Mouse (Mus musculus): ENCODE data around the gene Ppard. TPM values are rescaled to one million over a fixed set of nuclear protein-coding genes. Genes with fewer than 3 reads are reported as not detected.
A peak's percentile ranks its signal among the peaks of the same experiment; 100 is the strongest.

The Ppard gene
- polyA plus RNA-seq, 1 experiment from 2014 or later: 1.1 TPM

GRCm38 (mm10) chr17:28272837-28273236, 40.3 kb downstream of the Ppard start:
- Histone ChIP-seq H3K36me3 (ENCODE audit: control insufficient read depth, insufficient read depth, low read length) (no peaks in the 10 kb centered on the region), H3K27me3 (replicated peaks; ENCODE audit: control insufficient read depth, insufficient read depth, low read length) (no peaks in the 10 kb centered on the region), H3K27ac (ENCODE audit: low read depth, low read length) (no peak overlapping the region), H3K9ac (ENCODE audit: low read depth, low read length) (no peak overlapping the region; the same call in 1 of the 2 replicates), H3K9me3 (ENCODE audit: control insufficient read depth, low read length) (no peaks in the 10 kb centered on the region), H3K4me1 (ENCODE audit: control insufficient read depth, insufficient read depth, low read depth, low read length) (peaks cover 8% of the 10 kb centered on the region; the same call in 1 of the 2 replicates), H3K4me2 (ENCODE audit: low read length) (no peak overlapping the region), H3K4me3 (ENCODE audit: low read length) (no peak overlapping the region)
- ATAC-seq: no peak
- 79% methylated on average over 6 of the region's 6 CpGs for WGBS

GRCm38 (mm10) chr17:28274739-28275138, 42.2 kb downstream of the Ppard start:
- Histone ChIP-seq H3K9ac (ENCODE audit: low read depth, low read length) (no peak overlapping the region), H3K4me2 (ENCODE audit: low read length) (no peak overlapping the region), H3K4me1 (ENCODE audit: control insufficient read depth, insufficient read depth, low read depth, low read length) (peaks cover 13% of the 10 kb centered on the region; the same call in 1 of the 2 replicates), H3K9me3 (ENCODE audit: control insufficient read depth, low read length) (no peaks in the 10 kb centered on the region), H3K4me3 (ENCODE audit: low read length) (no peak overlapping the region), H3K36me3 (ENCODE audit: control insufficient read depth, insufficient read depth, low read length) (no peaks in the 10 kb centered on the region), H3K27me3 (replicated peaks; ENCODE audit: control insufficient read depth, insufficient read depth, low read length) (no peaks in the 10 kb centered on the region), H3K27ac (ENCODE audit: low read depth, low read length) (no peak overlapping the region)
- whole genome bisulfite sequencing: 77% methylated on average over 3 of the region's 3 CpGs
- no peak for ATAC-seq

GRCm38 (mm10) chr17:28277226-28277625, 44.7 kb downstream of the Ppard start:
- Histone ChIP-seq H3K36me3 (ENCODE audit: control insufficient read depth, insufficient read depth, low read length) (no peaks in the 10 kb centered on the region), H3K9ac (ENCODE audit: low read depth, low read length) (no peak overlapping the region), H3K4me2 (ENCODE audit: low read length) (no peak overlapping the region), H3K9me3 (ENCODE audit: control insufficient read depth, low read length) (no peaks in the 10 kb centered on the region), H3K4me3 (ENCODE audit: low read length) (no peak overlapping the region), H3K27ac (ENCODE audit: low read depth, low read length) (no peak overlapping the region), H3K27me3 (replicated peaks; ENCODE audit: control insufficient read depth, insufficient read depth, low read length) (no peaks in the 10 kb centered on the region), H3K4me1 (ENCODE audit: control insufficient read depth, insufficient read depth, low read depth, low read length) (peaks cover 18% of the 10 kb centered on the region; the same call in 1 of the 2 replicates)
- WGBS: 68% methylated on average over 14 of the region's 14 CpGs
- ATAC-seq: no peak

GRCm38 (mm10) chr17:28277721-28278120, 45.2 kb downstream of the Ppard start:
- ATAC-seq: no peak
- no peak overlapping the region for H3K9ac ChIP-seq (ENCODE audit: low read depth, low read length)
- 62% methylated on average over 10 of the region's 10 CpGs for WGBS
- no peaks in the 10 kb centered on the region for H3K27me3 ChIP-seq (replicated peaks; ENCODE audit: control insufficient read depth, insufficient read depth, low read length)
- no peaks in the 10 kb centered on the region for H3K9me3 ChIP-seq (ENCODE audit: control insufficient read depth, low read length)
- no peaks in the 10 kb centered on the region for H3K36me3 ChIP-seq (ENCODE audit: control insufficient read depth, insufficient read depth, low read length)
- peaks cover 18% of the 10 kb centered on the region; the same call in 1 of the 2 replicates for H3K4me1 ChIP-seq (ENCODE audit: control insufficient read depth, insufficient read depth, low read depth, low read length)
- no peak overlapping the region for H3K4me2 ChIP-seq (ENCODE audit: low read length)
- no peak overlapping the region for H3K4me3 ChIP-seq (ENCODE audit: low read length)
- no peak overlapping the region for H3K27ac ChIP-seq (ENCODE audit: low read depth, low read length)

GRCm38 (mm10) chr17:28278156-28278555, 45.7 kb downstream of the Ppard start:
- Histone ChIP-seq H3K27me3 (replicated peaks; ENCODE audit: control insufficient read depth, insufficient read depth, low read length) (no peaks in the 10 kb centered on the region), H3K36me3 (ENCODE audit: control insufficient read depth, insufficient read depth, low read length) (no peaks in the 10 kb centered on the region), H3K4me1 (ENCODE audit: control insufficient read depth, insufficient read depth, low read depth, low read length) (peaks cover 18% of the 10 kb centered on the region; the same call in 1 of the 2 replicates), H3K27ac (ENCODE audit: low read depth, low read length) (no peak overlapping the region), H3K4me2 (ENCODE audit: low read length) (no peak overlapping the region), H3K4me3 (ENCODE audit: low read length) (no peak overlapping the region), H3K9ac (ENCODE audit: low read depth, low read length) (no peak overlapping the region), H3K9me3 (ENCODE audit: control insufficient read depth, low read length) (no peaks in the 10 kb centered on the region)
- no peak for ATAC-seq
- 78% methylated on average over 3 of the region's 3 CpGs for WGBS

- Histone ChIP-seq H3K4me3 (ENCODE audit: low read length) (no peak overlapping the region), H3K9me3 (ENCODE audit: control insufficient read depth, low read length) (no peaks in the 10 kb centered on the region), H3K27me3 (replicated peaks; ENCODE audit: control insufficient read depth, insufficient read depth, low read length) (no peaks in the 10 kb centered on the region), H3K4me1 (ENCODE audit: control insufficient read depth, insufficient read depth, low read depth, low read length) (peaks cover 18% of the 10 kb centered on the region; the same call in 1 of the 2 replicates), H3K27ac (ENCODE audit: low read depth, low read length) (no peak overlapping the region), H3K9ac (ENCODE audit: low read depth, low read length) (no peak overlapping the region), H3K4me2 (ENCODE audit: low read length) (no peak overlapping the region), H3K36me3 (ENCODE audit: control insufficient read depth, insufficient read depth, low read length) (no peaks in the 10 kb centered on the region)
- no peak for ATAC-seq
- 49% methylated on average over 4 of the region's 4 CpGs for WGBS
Observed at GRCm38 (mm10) chr17:28279236-28279635, 46.7 kb downstream of the Ppard start.

- no peak overlapping the region for H3K4me3 ChIP-seq (ENCODE audit: low read length)
- no peak overlapping the region for H3K4me2 ChIP-seq (ENCODE audit: low read length)
- H3K36me3 ChIP-seq (ENCODE audit: control insufficient read depth, insufficient read depth, low read length): no peaks in the 10 kb centered on the region
- no peaks in the 10 kb centered on the region for H3K27me3 ChIP-seq (replicated peaks; ENCODE audit: control insufficient read depth, insufficient read depth, low read length)
- ATAC-seq: peak; percentile 41; the same call in 1 of the 2 replicates
- H3K9me3 ChIP-seq (ENCODE audit: control insufficient read depth, low read length): no peaks in the 10 kb centered on the region
- no peak overlapping the region for H3K9ac ChIP-seq (ENCODE audit: low read depth, low read length)
- 66% methylated on average over 15 of the region's 15 CpGs for WGBS
- H3K4me1 ChIP-seq (ENCODE audit: control insufficient read depth, insufficient read depth, low read depth, low read length): peaks cover 18% of the 10 kb centered on the region; the same call in 1 of the 2 replicates
- H3K27ac ChIP-seq (ENCODE audit: low read depth, low read length): no peak overlapping the region
Observed at GRCm38 (mm10) chr17:28279780-28280422, 47.4 kb downstream of the Ppard start.

- peaks cover 18% of the 10 kb centered on the region; the same call in 1 of the 2 replicates for H3K4me1 ChIP-seq (ENCODE audit: control insufficient read depth, insufficient read depth, low read depth, low read length)
- H3K4me3 ChIP-seq (ENCODE audit: low read length): no peak overlapping the region
- H3K27ac ChIP-seq (ENCODE audit: low read depth, low read length): no peak overlapping the region
- H3K27me3 ChIP-seq (replicated peaks; ENCODE audit: control insufficient read depth, insufficient read depth, low read length): no peaks in the 10 kb centered on the region
- H3K4me2 ChIP-seq (ENCODE audit: low read length): no peak overlapping the region
- H3K36me3 ChIP-seq (ENCODE audit: control insufficient read depth, insufficient read depth, low read length): no peaks in the 10 kb centered on the region
- H3K9ac ChIP-seq (ENCODE audit: low read depth, low read length): no peak overlapping the region
- 82% methylated on average over 7 of the region's 7 CpGs for WGBS
- ATAC-seq: 0 out of 2 replicates have a peak, but pooled peaks have one; percentile 10
- H3K9me3 ChIP-seq (ENCODE audit: control insufficient read depth, low read length): no peaks in the 10 kb centered on the region
Observed at GRCm38 (mm10) chr17:28280423-28280800, 47.9 kb downstream of the Ppard start.

- peaks cover 20% of the 10 kb centered on the region; the same call in 1 of the 2 replicates for H3K4me1 ChIP-seq (ENCODE audit: control insufficient read depth, insufficient read depth, low read depth, low read length)
- 52% methylated on average over 5 of the region's 5 CpGs for WGBS
- H3K36me3 ChIP-seq (ENCODE audit: control insufficient read depth, insufficient read depth, low read length): no peaks in the 10 kb centered on the region
- no peak overlapping the region for H3K4me2 ChIP-seq (ENCODE audit: low read length)
- no peak overlapping the region for H3K27ac ChIP-seq (ENCODE audit: low read depth, low read length)
- H3K9me3 ChIP-seq (ENCODE audit: control insufficient read depth, low read length): no peaks in the 10 kb centered on the region
- no peak overlapping the region for H3K9ac ChIP-seq (ENCODE audit: low read depth, low read length)
- H3K4me3 ChIP-seq (ENCODE audit: low read length): no peak overlapping the region
- no peak for ATAC-seq
- no peaks in the 10 kb centered on the region for H3K27me3 ChIP-seq (replicated peaks; ENCODE audit: control insufficient read depth, insufficient read depth, low read length)
Observed at GRCm38 (mm10) chr17:28280831-28281377, 48.4 kb downstream of the Ppard start.

Measured in hindbrain, embryonic 16.5 days (tissue).